Mouse (Mus musculus) heart, adult 11 months (tissue): ENCODE measurements around the gene Slc35f2.

Experiments
- DNase-seq: peaks from one replicate; pipeline ENCODE4 v3.0.0; 2022

Slc35f2 gene

DNA sequence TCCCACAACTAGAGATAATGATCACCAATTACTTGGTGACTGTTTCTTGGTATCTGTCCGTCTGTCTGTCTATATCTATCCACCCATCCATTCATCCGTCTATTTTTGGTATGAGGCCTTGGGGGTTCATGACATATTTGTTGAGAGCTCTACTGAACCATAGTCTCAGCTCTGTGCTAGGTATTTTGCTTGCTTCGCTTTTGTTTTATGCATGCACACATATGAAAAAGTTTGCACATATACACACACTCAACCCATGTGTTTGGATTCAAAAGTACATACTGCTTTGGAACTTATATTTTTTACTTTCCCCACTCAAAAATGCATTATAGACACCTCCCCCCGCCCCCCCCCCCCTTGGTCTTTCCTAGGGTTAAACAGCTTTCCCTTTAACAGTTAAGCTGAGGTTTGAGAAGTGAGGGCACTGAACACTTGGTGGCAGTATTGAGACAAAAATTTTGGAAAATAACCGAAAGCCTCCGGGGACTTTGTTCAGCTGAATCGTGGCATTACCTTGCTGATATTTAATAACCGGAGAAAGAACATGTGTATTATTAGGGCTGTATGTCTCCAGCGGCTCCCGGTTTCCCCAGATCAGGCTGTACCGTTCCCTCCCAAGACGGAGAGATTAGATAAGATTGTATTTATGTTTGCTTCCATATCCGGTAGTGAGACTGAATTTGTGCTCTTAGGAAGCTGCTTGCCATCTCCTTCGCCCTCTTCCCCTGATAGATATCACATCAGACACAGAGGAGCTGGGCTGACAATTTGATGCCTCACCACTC, 57.9 kb downstream of the Slc35f2 start:
- DNase-seq = no peak

DNA sequence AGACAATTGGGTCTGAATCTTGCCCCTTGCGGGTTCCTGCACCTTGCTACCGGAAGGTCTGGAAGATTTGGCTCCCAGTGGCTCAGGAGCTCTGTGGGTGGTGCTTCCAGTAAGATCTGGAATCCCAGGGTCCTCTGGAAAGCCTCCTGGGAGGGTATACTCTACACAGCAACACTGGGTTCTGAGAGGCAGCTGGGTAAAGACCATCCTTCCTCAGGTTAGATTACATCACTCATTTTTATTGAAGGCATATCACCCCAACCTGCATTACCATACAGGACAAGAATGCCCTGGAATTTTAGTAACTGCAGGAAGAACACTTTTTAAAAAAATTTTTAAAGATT, 58.5 kb downstream of the Slc35f2 start:
- DNase-seq = peak; percentile 55

DNA sequence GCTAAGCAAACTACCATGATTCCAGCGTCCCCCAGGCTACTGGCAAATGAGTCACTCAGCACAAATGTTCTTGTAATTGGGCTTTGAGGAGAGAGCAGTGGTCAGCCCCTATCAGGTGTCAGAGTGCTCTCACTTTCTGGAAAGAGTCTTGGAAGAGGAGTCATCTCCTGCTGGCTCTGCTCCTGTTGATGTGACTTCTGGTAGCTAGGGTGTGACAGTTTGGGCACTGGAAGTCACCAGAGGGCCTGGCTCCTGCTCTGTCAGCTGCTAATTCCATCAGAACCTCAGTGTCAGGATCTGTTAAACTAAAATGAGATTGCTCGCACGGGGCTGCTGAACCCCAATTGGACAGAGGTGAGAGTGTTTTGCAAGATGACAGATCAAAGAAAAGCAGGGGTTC, 63.7 kb downstream of the Slc35f2 start:
- peak; percentile 42 for DNase-seq

DNA sequence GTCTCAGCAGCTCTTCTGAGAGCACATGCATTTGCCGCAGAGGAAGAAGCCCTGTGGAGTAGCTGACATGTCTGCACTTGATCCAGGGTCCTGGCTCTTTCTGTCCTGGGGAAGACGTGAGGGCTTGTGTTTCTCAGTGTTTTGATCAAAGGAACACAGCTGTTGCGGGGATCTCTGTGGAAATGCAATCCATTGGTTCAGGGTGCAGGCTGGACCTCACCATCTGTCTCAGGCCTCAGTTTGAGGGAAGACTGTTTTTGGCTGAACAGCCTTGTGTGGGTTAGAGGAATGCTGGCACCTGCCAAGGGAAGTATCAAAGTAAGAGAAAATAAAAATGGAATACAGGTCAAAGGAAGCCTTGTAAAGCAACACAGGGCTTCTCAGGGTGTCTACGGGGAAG, 64.6 kb downstream of the Slc35f2 start:
- peak; percentile 53 for DNase-seq

DNA sequence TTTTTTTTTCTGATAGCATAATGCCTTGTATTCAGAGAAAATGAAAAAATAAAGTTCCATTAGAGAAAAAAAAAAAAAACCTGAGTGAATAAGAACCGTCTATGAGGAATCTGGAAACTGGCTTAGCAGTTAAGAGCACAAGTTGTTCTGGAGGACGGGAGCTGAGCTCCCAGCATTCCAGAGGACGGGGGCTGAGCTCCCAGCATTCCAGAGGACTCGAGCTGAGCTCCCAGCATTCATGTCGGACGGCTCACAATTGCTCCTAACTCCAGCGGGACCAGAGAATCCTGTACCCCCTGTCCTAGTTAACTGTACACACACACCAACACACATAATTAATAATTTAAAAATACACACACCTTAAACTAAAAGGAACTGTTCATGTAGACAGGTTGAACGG, 67.5 kb downstream of the Slc35f2 start:
- DNase-seq = peak; percentile 42

DNA sequence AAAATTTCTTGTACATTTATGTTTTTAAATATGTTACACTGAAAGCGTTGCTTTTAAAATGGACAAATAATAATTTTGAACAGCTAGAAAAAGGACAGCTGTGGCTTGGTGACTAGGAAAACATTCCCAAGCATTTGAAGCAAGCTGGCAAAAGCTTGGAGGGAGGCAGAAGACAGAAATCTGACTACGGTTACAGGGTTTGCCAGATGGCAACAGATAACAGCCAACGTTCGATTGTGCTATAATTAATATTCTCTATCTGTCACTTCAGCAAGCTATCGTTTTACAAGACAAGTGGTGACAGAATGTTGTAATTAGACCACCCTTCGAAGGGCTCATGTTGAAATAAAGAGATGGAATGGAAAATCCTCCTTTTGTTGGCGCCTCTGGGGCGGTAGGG, 77.2 kb downstream of the Slc35f2 start:
- no peak for DNase-seq

DNA sequence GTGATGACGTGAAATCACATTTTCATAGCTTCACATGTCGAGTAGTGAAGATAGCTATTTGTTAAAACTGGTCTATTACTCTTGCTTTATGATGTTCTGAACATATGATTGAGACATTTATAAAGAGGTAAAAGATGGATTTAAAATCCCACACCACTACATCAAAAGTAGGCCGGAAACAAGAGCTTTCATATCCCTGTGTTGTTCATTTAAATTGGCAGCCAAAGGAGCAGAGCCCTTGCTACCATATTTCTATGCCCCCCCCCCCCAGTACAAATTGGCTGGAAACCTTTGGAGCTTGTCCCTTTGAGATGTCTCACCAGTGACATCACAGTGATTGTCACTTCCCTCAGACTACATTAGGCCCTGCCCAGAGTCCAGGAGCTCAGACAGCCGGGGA, 78.5 kb downstream of the Slc35f2 start, which contains the start of gene Sln:
TSS of gene Sln (plus strand) at position 301 of the 400 bp plus-strand sequence.
- DNase-seq = no peak

DNA sequence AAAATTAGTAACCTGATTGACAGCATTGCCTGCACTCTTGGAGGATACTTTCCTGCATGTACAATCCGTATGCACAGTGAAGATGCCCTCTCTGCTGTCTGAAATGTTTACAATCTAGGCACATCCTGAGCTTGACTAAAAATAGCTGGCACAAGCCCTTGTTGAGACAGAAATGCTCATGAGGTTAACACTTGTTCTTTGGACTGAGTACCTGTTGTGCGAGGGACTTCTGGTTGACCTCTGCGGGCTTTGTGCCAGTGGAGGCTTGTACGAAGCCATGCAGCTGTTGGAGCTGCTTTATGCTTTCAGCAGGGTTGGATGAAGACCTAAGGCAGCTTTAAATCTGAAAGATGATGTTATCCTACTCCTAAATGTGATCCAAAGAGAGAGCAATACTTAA, 80.8 kb downstream of the Slc35f2 start:
- no peak for DNase-seq

DNA sequence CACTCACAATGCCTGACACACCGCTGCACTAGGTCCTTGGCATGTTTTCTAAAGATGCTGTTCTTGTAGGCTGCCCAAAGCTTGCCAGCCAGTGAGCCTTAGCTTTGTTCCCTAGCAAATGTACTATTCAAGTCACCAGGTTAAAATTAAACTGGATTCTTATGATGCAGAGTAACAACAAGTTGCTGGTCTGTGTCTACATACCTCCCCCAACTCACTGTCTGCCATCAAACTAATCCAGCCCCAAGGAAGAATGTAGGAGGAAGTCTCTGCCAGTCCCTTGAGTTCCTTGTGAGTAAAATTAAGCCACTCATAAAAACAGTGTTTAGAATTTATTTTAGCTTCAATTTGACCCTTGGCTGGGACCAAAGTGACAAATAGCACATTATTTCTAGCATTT, 82.3 kb downstream of the Slc35f2 start:
- DNase-seq = no peak

DNA sequence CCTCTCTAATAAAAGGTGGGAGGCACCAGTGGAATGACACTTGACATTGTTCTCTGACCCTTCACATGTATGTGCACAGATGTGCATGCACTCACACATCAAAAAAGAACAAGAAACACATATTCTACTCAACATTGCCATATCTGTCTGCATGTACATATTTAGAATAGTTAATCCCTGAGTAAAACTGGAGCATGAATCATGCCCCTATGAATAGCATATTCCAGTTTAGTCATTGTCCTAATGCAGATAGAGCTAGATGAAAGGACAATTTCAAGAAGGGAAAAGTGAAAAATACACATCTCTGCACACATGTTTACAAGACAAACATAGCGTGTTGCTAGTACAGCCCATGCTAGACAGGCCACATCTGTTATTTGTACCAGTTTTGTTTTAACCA, 83.2 kb downstream of the Slc35f2 start:
- DNase-seq = no peak

DNA sequence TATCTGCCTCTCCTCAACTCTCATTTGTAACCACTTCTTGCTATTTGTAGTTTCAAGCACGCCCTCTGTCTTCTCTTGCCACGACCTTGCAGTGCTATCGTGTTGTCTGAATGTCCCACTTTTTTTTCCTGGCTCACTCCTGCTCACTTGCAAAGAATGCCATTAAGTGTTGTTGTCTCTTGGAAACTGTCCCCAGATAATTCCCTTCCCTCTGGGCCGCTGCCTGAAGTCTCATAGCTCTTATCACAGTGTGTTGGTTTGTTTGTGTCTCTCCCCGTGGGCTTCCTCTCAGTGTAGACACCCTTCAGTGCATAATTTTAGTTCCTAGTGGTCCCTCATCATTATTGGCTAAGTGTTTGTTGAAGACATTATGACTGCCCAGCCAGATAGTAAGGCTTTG, 86.5 kb downstream of the Slc35f2 start:
- DNase-seq = peak; percentile 84
